Mouse (Mus musculus): ENCODE data around the gene Usp37. TPM values are rescaled to one million over a fixed set of nuclear protein-coding genes. Genes with fewer than 3 reads are reported as not detected.

The Usp37 gene
- polyA plus RNA-seq, 1 experiment from 2014 or later: 28.6 TPM

GRCm38 (mm10) chr1:74390924-74391748, 152.9 kb downstream of the Usp37 start, which contains the start of gene Ctdsp1:
Gene Ctdsp1, plus strand, starts transcription at chr1:74391509.
- Histone ChIP-seq H3K27me3 (replicated peaks; ENCODE audit: control insufficient read depth, insufficient read depth, low read length) (0 out of 2 replicates have a peak, but pooled peaks cover 6% of the 10 kb centered on the region), H3K4me1 (ENCODE audit: control insufficient read depth, insufficient read depth, low read length) (peaks cover 4% of the 10 kb centered on the region; the same call in 1 of the 2 replicates), H3K9ac (ENCODE audit: low read length) (peak within 1 kb of the TSS; percentile 87), H3K9me3 (replicated peaks; ENCODE audit: control insufficient read depth, low read length) (no peaks in the 10 kb centered on the region), H3K4me3 (ENCODE audit: low read depth, low read length) (peak within 1 kb of the TSS; percentile 92), H3K4me2 (ENCODE audit: low read length) (peak within 1 kb of the TSS; percentile 93), H3K36me3 (ENCODE audit: control insufficient read depth, insufficient read depth, low read length) (peaks cover 15% of the 10 kb centered on the region), H3K27ac (ENCODE audit: low read depth, low read length) (peak within 1 kb of the TSS; percentile 80; the same call in 1 of the 2 replicates)
- peak; percentile 84 for ATAC-seq
- peak; percentile 98 for DNase-seq (ENCODE audit: low spot score)
- 2% methylated on average over 50 of the region's 51 CpGs for WGBS

DNA sequence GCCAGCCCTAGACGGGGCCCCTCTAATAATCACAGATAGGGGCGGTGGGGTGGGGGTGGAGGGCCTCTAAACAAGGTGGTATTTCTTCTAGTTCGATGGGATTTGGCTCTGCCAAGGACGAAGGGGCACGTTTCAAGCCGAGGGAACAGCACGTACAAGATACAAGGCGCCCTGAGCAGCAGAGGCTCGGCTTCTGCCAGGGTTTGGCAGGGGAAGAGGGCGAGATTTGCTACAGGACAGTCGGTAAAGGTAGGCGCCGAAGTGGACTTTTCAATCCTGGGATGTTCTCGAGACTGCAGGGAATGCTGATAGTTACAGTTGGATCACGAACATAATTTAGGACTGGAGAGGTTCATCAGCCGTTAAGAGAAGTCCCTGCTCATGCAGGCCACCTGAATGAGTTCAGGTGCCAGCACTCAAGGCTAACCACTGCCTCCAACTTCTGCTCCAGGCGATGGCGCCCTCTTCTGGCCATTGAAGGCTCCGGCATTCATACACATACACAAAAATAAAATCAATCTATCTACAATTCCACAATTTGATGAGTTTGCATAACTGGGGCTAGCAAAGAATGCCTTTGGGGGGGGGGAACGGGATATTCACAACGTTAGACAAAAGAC, 153.7 kb downstream of the Usp37 start:
- no peaks in the 10 kb centered on the region for H3K9me3 ChIP-seq (replicated peaks; ENCODE audit: control insufficient read depth, low read length)
- H3K9ac ChIP-seq (ENCODE audit: low read length): no peak overlapping the region; the same call in 1 of the 2 replicates
- H3K4me3 ChIP-seq (ENCODE audit: low read depth, low read length): peak overlapping the region; percentile 2; the same call in 1 of the 2 replicates
- H3K27ac ChIP-seq (ENCODE audit: low read depth, low read length): no peak overlapping the region
- ATAC-seq: no peak
- 0 out of 2 replicates have a peak, but pooled peaks cover 6% of the 10 kb centered on the region for H3K27me3 ChIP-seq (replicated peaks; ENCODE audit: control insufficient read depth, insufficient read depth, low read length)
- H3K4me1 ChIP-seq (ENCODE audit: control insufficient read depth, insufficient read depth, low read length): peaks cover 4% of the 10 kb centered on the region; the same call in 1 of the 2 replicates
- H3K36me3 ChIP-seq (ENCODE audit: control insufficient read depth, insufficient read depth, low read length): peaks cover 14% of the 10 kb centered on the region
- peak overlapping the region; percentile 93 for H3K4me2 ChIP-seq (ENCODE audit: low read length)
- peak; percentile 51 for DNase-seq (ENCODE audit: low spot score)
- WGBS: 6% methylated on average over 21 of the region's 21 CpGs

GRCm38 (mm10) chr1:74389831-74390286, 154.2 kb downstream of the Usp37 start:
- no peak for DNase-seq (ENCODE audit: low spot score)

DNA sequence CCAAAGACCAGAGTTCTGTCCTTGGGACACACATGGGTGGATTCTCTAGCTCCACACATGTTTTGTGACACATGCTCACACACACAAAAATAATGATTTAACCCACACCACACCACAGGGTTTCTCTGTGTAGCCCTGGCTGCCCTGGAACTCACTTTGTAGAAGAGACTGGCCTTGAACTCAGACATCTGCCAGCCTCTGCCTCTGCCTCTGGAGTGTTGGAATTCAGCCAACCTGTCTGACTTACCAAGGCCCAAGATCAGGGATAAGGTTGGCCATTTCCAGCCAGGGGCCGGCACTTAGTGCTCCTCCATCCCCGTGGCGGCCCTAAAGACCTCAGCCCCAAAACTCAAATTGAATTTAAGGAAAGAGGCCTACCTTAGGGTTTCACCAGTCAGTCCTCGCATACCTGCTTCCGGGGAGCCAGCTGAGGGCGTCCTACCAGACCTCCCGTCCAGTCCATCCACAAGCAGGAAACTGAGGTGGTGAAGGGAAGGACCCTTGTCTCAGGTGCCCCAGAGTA, 155.6 kb downstream of the Usp37 start:
- 67% methylated on average over 7 of the region's 7 CpGs for whole genome bisulfite sequencing
- no peak overlapping the region for H3K9ac ChIP-seq (ENCODE audit: low read length)
- no peak overlapping the region for H3K27ac ChIP-seq (ENCODE audit: low read depth, low read length)
- no peak overlapping the region for H3K4me3 ChIP-seq (ENCODE audit: low read depth, low read length)
- H3K4me1 ChIP-seq (ENCODE audit: control insufficient read depth, insufficient read depth, low read length): peaks cover 4% of the 10 kb centered on the region; the same call in 1 of the 2 replicates
- no peaks in the 10 kb centered on the region for H3K36me3 ChIP-seq (ENCODE audit: control insufficient read depth, insufficient read depth, low read length)
- no peak overlapping the region for H3K4me2 ChIP-seq (ENCODE audit: low read length)
- DNase-seq (ENCODE audit: low spot score) (no peak), ATAC-seq (no peak)
- H3K27me3 ChIP-seq (replicated peaks; ENCODE audit: control insufficient read depth, insufficient read depth, low read length): 0 out of 2 replicates have a peak, but pooled peaks cover 6% of the 10 kb centered on the region
- H3K9me3 ChIP-seq (replicated peaks; ENCODE audit: control insufficient read depth, low read length): no peaks in the 10 kb centered on the region

More at GRCm38 (mm10) chr1:74389831-74390286, 154.2 kb downstream of the Usp37 start:
- H3K9ac ChIP-seq (ENCODE audit: low read length): no peak overlapping the region; the same call in 1 of the 2 replicates
- no peaks in the 10 kb centered on the region for H3K9me3 ChIP-seq (replicated peaks; ENCODE audit: control insufficient read depth, low read length)
- 0 out of 2 replicates have a peak, but pooled peaks cover 6% of the 10 kb centered on the region for H3K27me3 ChIP-seq (replicated peaks; ENCODE audit: control insufficient read depth, insufficient read depth, low read length)
- no peak overlapping the region for H3K27ac ChIP-seq (ENCODE audit: low read depth, low read length)
- ATAC-seq: no peak
- H3K4me1 ChIP-seq (ENCODE audit: control insufficient read depth, insufficient read depth, low read length): peaks cover 4% of the 10 kb centered on the region; the same call in 1 of the 2 replicates
- 7% methylated on average over 29 of the region's 29 CpGs for whole genome bisulfite sequencing
- H3K36me3 ChIP-seq (ENCODE audit: control insufficient read depth, insufficient read depth, low read length): peaks cover 9% of the 10 kb centered on the region
- H3K4me2 ChIP-seq (ENCODE audit: low read length): peak overlapping the region; percentile 93
- peak overlapping the region; percentile 2; the same call in 1 of the 2 replicates for H3K4me3 ChIP-seq (ENCODE audit: low read depth, low read length)

DNA sequence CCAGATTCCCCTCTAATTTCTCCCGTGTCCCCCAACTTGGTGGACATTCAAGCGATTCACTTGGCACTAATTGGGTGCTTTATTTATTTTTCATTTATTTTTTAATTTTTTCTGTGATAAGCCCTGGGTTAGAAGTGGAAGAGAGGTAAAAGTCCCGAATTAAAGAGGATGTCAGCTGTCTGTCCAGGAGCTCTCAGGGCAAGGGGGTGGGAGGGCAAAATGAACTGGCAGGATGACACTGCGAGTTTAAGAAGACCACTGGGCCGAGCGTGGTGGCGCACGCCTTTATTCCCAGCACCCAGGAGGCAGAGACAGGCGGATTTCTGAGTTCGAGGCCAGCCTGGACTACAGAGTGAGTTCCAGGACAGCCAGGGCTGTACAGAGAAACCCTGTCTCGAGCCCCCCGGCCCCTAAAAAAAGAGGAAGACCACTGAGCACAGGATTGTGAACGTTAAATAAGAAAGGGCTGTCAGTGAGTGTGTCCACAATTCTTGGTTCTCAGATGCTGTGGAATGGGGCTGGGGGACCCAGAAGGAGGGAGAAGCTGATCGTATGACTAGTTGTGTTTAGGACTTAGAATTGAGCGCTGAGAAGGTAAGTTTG, 156.6 kb downstream of the Usp37 start:
- Histone ChIP-seq H3K36me3 (ENCODE audit: control insufficient read depth, insufficient read depth, low read length) (no peaks in the 10 kb centered on the region), H3K4me1 (ENCODE audit: control insufficient read depth, insufficient read depth, low read length) (peaks cover 4% of the 10 kb centered on the region; the same call in 1 of the 2 replicates), H3K9me3 (replicated peaks; ENCODE audit: control insufficient read depth, low read length) (no peaks in the 10 kb centered on the region), H3K4me2 (ENCODE audit: low read length) (peak overlapping the region; percentile 65), H3K4me3 (ENCODE audit: low read depth, low read length) (peak overlapping the region; percentile 58; the same call in 1 of the 2 replicates), H3K9ac (ENCODE audit: low read length) (peak overlapping the region; percentile 73), H3K27ac (ENCODE audit: low read depth, low read length) (no peak overlapping the region), H3K27me3 (replicated peaks; ENCODE audit: control insufficient read depth, insufficient read depth, low read length) (0 out of 2 replicates have a peak, but pooled peaks cover 6% of the 10 kb centered on the region)
- DNase-seq (ENCODE audit: low spot score): no peak
- WGBS: 53% methylated on average over 15 of the region's 15 CpGs
- ATAC-seq: no peak

GRCm38 (mm10) chr1:74386714-74387385, 157.2 kb downstream of the Usp37 start:
- DNase-seq (ENCODE audit: low spot score) (peak; percentile 96), ATAC-seq (peak; percentile 88)
- peaks cover 4% of the 10 kb centered on the region; the same call in 1 of the 2 replicates for H3K4me1 ChIP-seq (ENCODE audit: control insufficient read depth, insufficient read depth, low read length)
- peak overlapping the region; percentile 65 for H3K4me2 ChIP-seq (ENCODE audit: low read length)
- H3K9me3 ChIP-seq (replicated peaks; ENCODE audit: control insufficient read depth, low read length): no peaks in the 10 kb centered on the region
- peak overlapping the region; percentile 58 for H3K4me3 ChIP-seq (ENCODE audit: low read depth, low read length)
- H3K36me3 ChIP-seq (ENCODE audit: control insufficient read depth, insufficient read depth, low read length): no peaks in the 10 kb centered on the region
- H3K9ac ChIP-seq (ENCODE audit: low read length): peak overlapping the region; percentile 73
- WGBS: 0% methylated on average over 26 of the region's 26 CpGs
- H3K27me3 ChIP-seq (replicated peaks; ENCODE audit: control insufficient read depth, insufficient read depth, low read length): 0 out of 2 replicates have a peak, but pooled peaks cover 6% of the 10 kb centered on the region
- H3K27ac ChIP-seq (ENCODE audit: low read depth, low read length): peak overlapping the region; percentile 93

DNA sequence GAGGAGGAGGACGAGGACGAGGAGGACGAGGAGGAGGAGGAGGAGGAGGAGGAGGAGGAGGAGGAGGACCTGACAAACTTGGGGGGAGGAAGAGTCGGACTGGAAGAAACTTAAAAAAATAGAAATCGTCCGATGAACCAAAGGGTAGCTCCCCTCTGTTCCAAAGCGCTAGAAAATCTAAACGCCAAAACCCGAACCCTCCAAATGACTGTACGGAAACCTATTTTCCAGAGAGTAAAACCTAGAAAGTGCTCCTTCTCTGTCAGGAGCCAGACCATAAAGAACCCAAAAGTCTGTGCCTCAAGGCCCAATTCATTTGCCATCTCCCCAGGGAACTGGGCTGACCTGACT, 157.7 kb downstream of the Usp37 start:
- peak overlapping the region; percentile 65 for H3K4me2 ChIP-seq (ENCODE audit: low read length)
- no peaks in the 10 kb centered on the region for H3K9me3 ChIP-seq (replicated peaks; ENCODE audit: control insufficient read depth, low read length)
- H3K36me3 ChIP-seq (ENCODE audit: control insufficient read depth, insufficient read depth, low read length): no peaks in the 10 kb centered on the region
- H3K4me3 ChIP-seq (ENCODE audit: low read depth, low read length): peak overlapping the region; percentile 58
- ATAC-seq: no peak
- 0 out of 2 replicates have a peak, but pooled peaks cover 6% of the 10 kb centered on the region for H3K27me3 ChIP-seq (replicated peaks; ENCODE audit: control insufficient read depth, insufficient read depth, low read length)
- peak overlapping the region; percentile 73 for H3K9ac ChIP-seq (ENCODE audit: low read length)
- 65% methylated on average over 7 of the region's 10 CpGs for WGBS
- H3K27ac ChIP-seq (ENCODE audit: low read depth, low read length): peak overlapping the region; percentile 93
- no peak for DNase-seq (ENCODE audit: low spot score)
- peaks cover 4% of the 10 kb centered on the region; the same call in 1 of the 2 replicates for H3K4me1 ChIP-seq (ENCODE audit: control insufficient read depth, insufficient read depth, low read length)

DNA sequence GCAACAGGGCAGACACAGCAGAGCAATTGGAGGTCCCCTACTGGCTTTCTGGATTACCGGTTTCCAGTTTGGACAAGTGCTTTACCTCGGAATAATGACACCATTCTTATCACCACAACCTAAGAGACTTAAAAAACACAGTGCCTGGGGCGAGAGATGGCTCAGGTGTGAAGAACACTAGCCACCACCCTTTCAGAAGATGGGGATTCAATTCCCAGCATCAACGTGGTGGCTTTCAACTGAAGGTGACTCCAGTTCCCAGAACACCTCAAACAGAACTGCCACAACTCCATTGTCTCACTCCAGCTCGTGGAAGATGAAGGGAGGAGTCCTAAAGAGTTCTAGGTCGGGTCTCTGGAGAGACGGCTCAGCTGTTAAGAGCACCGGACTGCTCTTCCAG, 158.6 kb downstream of the Usp37 start:
- no peak overlapping the region for H3K27ac ChIP-seq (ENCODE audit: low read depth, low read length)
- DNase-seq (ENCODE audit: low spot score): no peak
- WGBS: 90% methylated on average over 8 of the region's 8 CpGs

More for the DNA sequence above, 158.6 kb downstream of the Usp37 start:
- no peaks in the 10 kb centered on the region for H3K9me3 ChIP-seq (replicated peaks; ENCODE audit: control insufficient read depth, low read length)
- 0 out of 2 replicates have a peak, but pooled peaks cover 2% of the 10 kb centered on the region for H3K27me3 ChIP-seq (replicated peaks; ENCODE audit: control insufficient read depth, insufficient read depth, low read length)
- H3K4me2 ChIP-seq (ENCODE audit: low read length): no peak overlapping the region
- H3K4me3 ChIP-seq (ENCODE audit: low read depth, low read length): no peak overlapping the region
- H3K9ac ChIP-seq (ENCODE audit: low read length): no peak overlapping the region
- no peaks in the 10 kb centered on the region for H3K36me3 ChIP-seq (ENCODE audit: control insufficient read depth, insufficient read depth, low read length)
- 0 out of 2 replicates have a peak, but pooled peaks cover 2% of the 10 kb centered on the region for H3K4me1 ChIP-seq (ENCODE audit: control insufficient read depth, insufficient read depth, low read length)
- ATAC-seq: no peak
